Mouse (Mus musculus): ENCODE measurements around the gene Zbtb7b.

Gene Zbtb7b

GRCm38 (mm10) chr3:89337062-89337720 lies 57.4 kb downstream of the Zbtb7b start:
- in situ Hi-C loops (cut with MboI, MseI): no loop called here

GRCm38 (mm10) chr3:89336529-89336928 lies 58.0 kb downstream of the Zbtb7b start:
- in situ Hi-C loops (cut with MboI, MseI): no loop called here

- in situ Hi-C loops (cut with MboI, MseI): no loop called here
Measured at GRCm38 (mm10) chr3:89333053-89333452, 61.5 kb downstream of the Zbtb7b start.

GRCm38 (mm10) chr3:89332476-89332875 lies 62.1 kb downstream of the Zbtb7b start:
- in situ Hi-C loops (cut with MboI, MseI): no loop called here

- in situ Hi-C loops (cut with MboI, MseI): no loop called here
Measured at GRCm38 (mm10) chr3:89332013-89332412, 62.6 kb downstream of the Zbtb7b start.

- in situ Hi-C loops (cut with MboI, MseI): no loop called here
Measured at GRCm38 (mm10) chr3:89331561-89331960, 63.0 kb downstream of the Zbtb7b start.

- in situ Hi-C loops (cut with MboI, MseI): no loop called here
Measured at GRCm38 (mm10) chr3:89330948-89331347, 63.6 kb downstream of the Zbtb7b start.

GRCm38 (mm10) chr3:89330346-89330745 lies 64.2 kb downstream of the Zbtb7b start:
- in situ Hi-C loops (cut with MboI, MseI): no loop called here

GRCm38 (mm10) chr3:89328623-89329022 lies 66.0 kb downstream of the Zbtb7b start:
- in situ Hi-C loops (cut with MboI, MseI): no loop called here

Measured in T-helper 1 cell (primary cell).